ENCODE assay signal across 8 mouse cellular contexts in genomic region chr10:60107448-60107847, GRCm38 (mm10). TPM values are rescaled to one million over a fixed set of nuclear protein-coding genes. Genes with fewer than 3 reads are reported as not detected.
DNase-seq lines count a peak whose midpoint lies in the region; ATAC-seq and TF ChIP-seq lines count a peak whose summit lies in the region.

No protein-coding gene starts in this region.

- H3K27ac ChIP-seq in heart, embryonic 14.5 days (replicated peaks in 1 of 2; ENCODE audit: control insufficient read depth in 1 of 2, insufficient read depth in 1 of 2, low read depth in 2 of 2, low read length in 2 of 2) = no peak overlapping the region
- no peak overlapping the region for H3K27ac ChIP-seq in liver, embryonic 14.5 days

- H3K9me3 ChIP-seq in heart, embryonic 14.5 days (ENCODE audit: control insufficient read depth, low read length) = no peaks in the 10 kb centered on the region
- no peaks in the 10 kb centered on the region for H3K9me3 ChIP-seq in liver, embryonic 14.5 days (ENCODE audit: control insufficient read depth, low read length)

- TF ChIP-seq EP300 in liver, embryonic 14.5 days (IDR thresholded peaks at IDR 0.05; ENCODE audit: low read depth) = no peak

- WGBS in heart, embryonic 14.5 days = 1% methylated on average over 27 of the region's 28 CpGs
- WGBS in liver, embryonic 14.5 days (ENCODE audit: insufficient replicate concordance) = 4% methylated on average over 28 of the region's 28 CpGs

- H3K4me1 ChIP-seq in heart, embryonic 14.5 days (ENCODE audit: control insufficient read depth in 2 of 2, insufficient read depth in 2 of 2, low read length in 2 of 2) = peaks cover 9 to 19% of the 10 kb centered on the region in 2 experiments; a peak in 3 of 4 replicates
- no peaks in the 10 kb centered on the region for H3K4me1 ChIP-seq in liver, embryonic 14.5 days (replicated peaks; ENCODE audit: control insufficient read depth in 2 of 2, insufficient read depth in 2 of 2, low read length in 1 of 2)

- H3K9ac ChIP-seq in heart, embryonic 14.5 days (ENCODE audit: low read length) = peak overlapping the region; percentile 73
- no peak overlapping the region for H3K9ac ChIP-seq in liver, embryonic 14.5 days (replicated peaks)

- TF ChIP-seq CTCF in liver, embryonic 14.5 days (IDR thresholded peaks at IDR 0.05; ENCODE audit: low read depth) = no peak

- no peak for ATAC-seq in heart, embryonic 14.5 days (ENCODE audit: insufficient number of reproducible peaks, insufficient read depth, low FRiP score, low read depth)
- ATAC-seq in liver, embryonic 14.5 days (ENCODE audit: insufficient read depth) = no peak
- ATAC-seq in monocyte, adult 5-6 weeks (replicated peaks; ENCODE audit: insufficient number of reproducible peaks, low FRiP score, low TSS enrichment, poor library complexity, severe bottlenecking) = no peak

- DNase-seq in adrenal gland, adult (ENCODE audit: inconsistent age in 2 of 2, low spot score in 1 of 2) = peak; percentile 35 to 54
- no peak for DNase-seq in adrenal gland, postnatal 4 days (ENCODE audit: low spot score in 2 of 2)
- peak; percentile 47 for DNase-seq in right cerebral cortex, postnatal 4 days
- no peak for DNase-seq in right cerebral cortex, postnatal 36 days (ENCODE audit: low spot score in 2 of 2)
- DNase-seq in liver, embryonic 14.5 days (ENCODE audit: low read depth in 3 of 3, low spot score in 3 of 3) = no peak
- peak; percentile 38 for DNase-seq in retina, embryonic 14.5 days (ENCODE audit: low spot score)

- peak overlapping the region; percentile 49 to 56 for H3K4me3 ChIP-seq in heart, embryonic 14.5 days (ENCODE audit: control insufficient read depth in 1 of 2, insufficient read depth in 1 of 2, low read depth in 1 of 2, low read length in 2 of 2)
- no peak overlapping the region for H3K4me3 ChIP-seq in liver, embryonic 14.5 days (ENCODE audit: insufficient read depth in 1 of 2, low read depth in 2 of 2, low read length in 2 of 2)

- peak overlapping the region; percentile 98 for H3K4me2 ChIP-seq in heart, embryonic 14.5 days (ENCODE audit: low read length)
- H3K4me2 ChIP-seq in liver, embryonic 14.5 days (ENCODE audit: low read depth) = peak overlapping the region; percentile 43

- H3K36me3 ChIP-seq in heart, embryonic 14.5 days (ENCODE audit: control insufficient read depth, insufficient read depth, low read length) = no peaks in the 10 kb centered on the region
- H3K36me3 ChIP-seq in liver, embryonic 14.5 days (replicated peaks; ENCODE audit: control insufficient read depth, insufficient read depth, low read depth) = no peaks in the 10 kb centered on the region

- peaks cover 81% of the 10 kb centered on the region for H3K27me3 ChIP-seq in heart, embryonic 14.5 days (ENCODE audit: control insufficient read depth, insufficient read depth, low read length)
- peaks cover 55% of the 10 kb centered on the region for H3K27me3 ChIP-seq in liver, embryonic 14.5 days (ENCODE audit: control insufficient read depth, insufficient read depth, low read length)

RNA-seq across cellular contexts. Expression of gene Spock2, which starts 1.4 kb away (rescaled TPM):
- total RNA-seq in adrenal gland, postnatal 4 days (2021) = 10 to 100 TPM; 43.4 to 47.2 TPM
- polyA plus RNA-seq in heart, embryonic 14.5 days (2014; fragmentation: Nextera tagmentation; extraction: Ambion mirVana) = 2.6 and 3.7 TPM in 2 replicates
- 0.04 and 0.12 TPM in 2 replicates for polyA plus RNA-seq in liver, embryonic 14.5 days (2012; rRNA removed)
- 0.04 and 0.06 TPM in 2 replicates for polyA plus RNA-seq in liver, embryonic 14.5 days (2014; fragmentation: Nextera tagmentation; extraction: Ambion mirVana)
- total RNA-seq in monocyte, adult 5-6 weeks (2017) = 0.10 to 0.58 TPM (median 0.21 TPM) in 3 replicates

Comparison
In these comparisons a context has a peak if more than half of its experiments do, and no peak if none do; other contexts are left out.
1. DNase-seq: peak in adrenal gland, adult (2 of 2), right cerebral cortex, postnatal 4 days (single experiment) and retina, embryonic 14.5 days (single experiment); none in adrenal gland, postnatal 4 days (0 of 2), right cerebral cortex, postnatal 36 days (0 of 2) and liver, embryonic 14.5 days (0 of 3).
2. H3K4me3 ChIP-seq: peak in heart, embryonic 14.5 days (2 of 2); none in liver, embryonic 14.5 days (0 of 2).
3. RNA of gene Spock2, which starts 1.4 kb away (total RNA-seq): 43.4 to 47.2 TPM in adrenal gland, postnatal 4 days; 0.10 to 0.58 TPM in monocyte, adult 5-6 weeks; every median in the first group is over 10 times any median in the second.